Mouse (Mus musculus): Measurements from ENCODE around the gene Exoc4. TPM values are rescaled to one million over a fixed set of nuclear protein-coding genes. Genes with fewer than 3 reads are reported as not detected.

Exoc4 gene
- total RNA-seq, 2 experiments from 2014 or later = 83.9 to 90.8 TPM

DNA sequence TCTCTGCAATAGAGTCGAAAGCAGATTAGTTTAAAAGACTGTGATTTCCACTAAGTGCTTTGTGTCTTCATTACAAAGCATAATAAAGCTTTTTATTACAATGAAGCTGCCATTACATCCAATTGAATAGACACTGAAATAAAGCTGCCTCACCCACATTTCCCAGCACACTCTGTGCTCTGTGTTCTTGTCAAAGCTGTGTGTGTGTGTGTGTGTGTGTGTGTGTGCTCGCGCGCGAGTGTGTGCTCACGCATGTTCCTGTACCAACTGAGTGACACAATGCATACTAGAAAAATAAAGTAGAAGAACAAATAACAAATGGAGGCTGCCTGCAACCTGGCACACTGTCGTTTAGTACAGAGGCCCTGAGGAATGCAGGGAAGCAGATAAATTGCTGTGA, 706.6 kb downstream of the Exoc4 start:
- DNase-seq = no peak

DNA sequence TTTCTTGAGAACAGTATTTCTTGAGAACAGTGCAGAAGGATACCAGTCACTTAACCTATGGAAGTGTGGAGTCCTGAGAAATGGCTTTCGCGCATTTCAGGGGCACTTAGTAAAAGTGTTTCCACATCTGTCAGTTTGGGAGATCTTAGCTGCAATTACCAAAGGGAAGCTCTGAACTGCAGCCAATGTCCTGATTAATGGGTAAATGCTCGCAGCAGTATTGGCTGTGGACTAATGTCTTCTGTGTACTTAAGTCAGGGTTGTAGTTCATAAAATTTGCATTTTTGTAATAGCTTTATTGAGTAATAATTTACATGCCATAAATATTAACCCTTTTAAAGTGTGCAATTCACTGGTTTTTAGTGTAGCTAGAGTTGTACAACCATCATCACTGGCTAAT, 709.4 kb downstream of the Exoc4 start:
- DNase-seq = no peak

DNA sequence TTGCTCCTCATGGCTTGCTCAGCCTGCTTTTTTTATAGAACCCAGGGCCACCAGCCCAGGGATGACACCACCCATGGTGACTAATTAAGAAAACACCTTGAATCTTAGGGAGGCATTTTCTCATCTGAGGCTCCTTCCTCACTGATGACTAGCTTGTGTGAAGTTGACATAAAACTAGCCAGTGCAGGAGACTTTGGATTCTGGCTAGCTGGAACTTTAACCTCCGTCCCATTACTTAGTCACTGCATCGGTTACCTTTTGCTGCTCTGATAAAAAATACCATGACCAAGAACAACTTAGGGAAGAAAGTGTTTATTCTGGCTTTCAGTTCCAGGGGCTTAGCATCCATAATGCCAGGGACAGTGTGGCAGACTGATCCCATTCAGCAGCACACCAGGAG, 711.9 kb downstream of the Exoc4 start:
- no peak for DNase-seq

DNA sequence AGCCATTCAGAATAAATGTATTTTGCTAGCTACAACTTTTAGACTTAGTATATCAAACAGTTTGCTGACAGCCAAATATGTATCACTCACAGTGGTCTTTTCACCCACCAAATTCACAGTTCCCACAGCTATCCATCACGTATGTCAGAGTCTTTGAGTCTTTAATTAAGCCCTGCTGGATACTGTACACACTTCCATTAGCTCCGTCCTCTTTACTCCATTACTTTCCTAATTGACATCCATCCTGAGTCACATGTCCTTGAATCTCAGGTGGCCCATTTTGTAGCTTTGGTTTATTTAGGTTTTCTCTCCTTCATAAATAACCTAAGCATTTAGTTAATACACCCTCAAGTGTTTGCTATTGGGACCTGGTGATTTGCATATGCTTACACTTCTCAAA, 714.2 kb downstream of the Exoc4 start:
- no peak for DNase-seq

DNA sequence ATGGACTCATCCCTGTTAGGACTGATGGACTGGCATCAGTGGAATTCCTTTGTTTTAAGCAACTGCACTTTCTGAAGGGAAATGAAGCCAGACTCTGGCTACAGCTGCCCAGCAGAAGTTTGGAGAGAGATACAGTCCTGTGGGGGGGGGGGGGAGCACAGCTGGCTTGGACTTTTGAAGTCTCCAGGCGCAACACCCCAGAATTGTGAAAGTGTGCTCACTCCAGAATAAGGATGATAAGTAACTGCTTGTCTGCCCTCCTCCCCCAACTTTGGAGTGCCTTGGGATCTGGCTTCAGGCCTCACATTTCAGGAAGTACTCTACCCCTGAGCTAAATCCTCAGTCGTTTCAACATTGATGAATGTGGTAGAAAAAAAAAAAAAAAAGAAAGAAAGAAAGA, 716.7 kb downstream of the Exoc4 start:
- no peak for DNase-seq

DNA sequence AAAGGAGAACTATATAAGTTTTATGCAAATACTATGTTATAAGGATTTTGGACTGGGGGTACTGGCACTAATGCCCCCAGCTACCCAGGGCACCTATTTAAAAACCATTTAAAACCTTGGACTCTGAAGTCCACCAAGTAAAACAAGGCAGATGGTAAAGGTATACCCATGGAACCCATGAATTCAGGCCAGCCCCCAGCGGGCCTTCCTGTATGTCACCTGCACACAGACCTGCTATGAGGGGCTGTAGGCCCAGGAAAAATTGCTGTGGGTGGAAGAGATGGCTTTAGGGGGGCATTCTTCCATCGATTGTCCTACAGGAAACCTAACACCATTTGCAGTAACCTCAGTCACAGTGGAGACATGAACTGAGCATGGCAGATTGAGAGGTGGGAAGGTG, 719.9 kb downstream of the Exoc4 start:
- no peak for DNase-seq

DNA sequence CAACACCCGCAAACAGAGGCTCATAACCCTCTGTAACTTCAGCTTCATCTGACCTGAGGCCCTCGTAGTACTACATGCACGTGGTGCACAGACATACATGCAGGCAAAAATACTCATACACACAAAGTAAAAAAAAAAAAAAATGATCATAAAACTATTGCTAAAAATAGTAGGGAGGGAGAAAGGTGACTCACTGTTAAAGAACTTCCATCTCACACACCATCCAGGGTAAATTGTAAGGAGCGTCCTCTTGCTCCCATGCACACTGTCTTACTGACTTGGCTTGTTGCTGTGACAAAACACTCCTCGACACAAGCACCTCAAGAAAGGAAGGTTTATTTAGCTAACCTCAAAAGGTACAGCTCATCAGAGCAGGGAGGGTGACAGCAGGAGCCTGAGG, 723.9 kb downstream of the Exoc4 start:
- no peak for DNase-seq

DNA sequence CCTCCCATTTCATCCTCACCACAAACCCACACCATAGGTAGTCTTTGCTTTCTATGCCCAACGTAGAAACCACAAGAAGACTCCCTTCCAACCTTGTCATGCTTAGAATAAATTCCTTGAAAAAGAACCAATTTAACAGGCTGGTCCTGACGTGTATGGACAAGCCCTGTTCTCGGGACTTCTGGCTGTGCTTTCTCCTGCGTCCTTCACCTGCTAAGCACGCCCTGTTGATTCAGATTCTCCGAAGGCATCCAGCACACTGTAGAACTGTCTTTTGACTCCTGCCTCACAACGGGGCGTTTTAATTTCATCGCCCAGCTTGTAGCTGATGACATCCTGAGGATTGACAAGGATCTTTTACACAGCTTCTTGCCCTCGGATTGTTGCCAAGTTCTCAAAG, 727.7 kb downstream of the Exoc4 start:
- DNase-seq = no peak

DNA sequence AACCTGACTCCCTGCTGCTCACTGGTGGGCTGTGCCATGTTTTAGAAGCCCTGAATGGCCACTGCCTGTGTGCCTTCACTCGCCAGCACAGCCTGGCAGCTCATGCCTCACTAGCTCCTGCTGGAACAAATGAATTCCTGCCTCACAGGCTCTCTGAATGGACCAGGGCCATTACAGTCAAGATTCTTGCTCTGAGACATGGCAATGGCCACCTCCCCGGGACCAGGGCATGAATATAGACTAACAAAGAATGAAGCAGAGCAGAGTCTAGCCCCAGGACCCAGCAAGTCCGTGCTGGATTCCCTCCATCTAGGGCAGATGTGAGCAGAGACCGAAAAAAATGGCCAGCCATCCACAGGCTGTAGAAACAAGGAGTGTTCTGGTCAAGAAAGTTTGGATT, 728.6 kb downstream of the Exoc4 start:
- DNase-seq = no peak

DNA sequence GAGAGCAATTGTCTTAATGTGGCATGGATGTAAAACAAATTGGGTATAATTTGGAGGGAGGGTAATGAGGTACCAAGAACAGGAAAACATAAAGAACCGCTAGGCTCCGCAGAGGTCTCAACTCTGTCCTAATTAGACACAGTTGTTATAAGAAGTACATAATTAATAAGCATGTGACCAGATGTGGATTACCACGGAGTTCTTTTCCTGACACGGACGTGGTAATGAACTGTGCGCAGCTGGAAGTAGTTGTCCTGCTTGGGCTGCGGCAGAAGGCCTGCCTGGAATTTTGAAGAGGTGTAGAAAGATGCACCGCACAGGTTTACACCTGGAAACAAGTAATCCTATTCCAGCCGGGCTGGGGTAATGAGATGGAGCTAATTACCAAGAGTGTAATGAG, 729.0 kb downstream of the Exoc4 start:
- DNase-seq = no peak

DNA sequence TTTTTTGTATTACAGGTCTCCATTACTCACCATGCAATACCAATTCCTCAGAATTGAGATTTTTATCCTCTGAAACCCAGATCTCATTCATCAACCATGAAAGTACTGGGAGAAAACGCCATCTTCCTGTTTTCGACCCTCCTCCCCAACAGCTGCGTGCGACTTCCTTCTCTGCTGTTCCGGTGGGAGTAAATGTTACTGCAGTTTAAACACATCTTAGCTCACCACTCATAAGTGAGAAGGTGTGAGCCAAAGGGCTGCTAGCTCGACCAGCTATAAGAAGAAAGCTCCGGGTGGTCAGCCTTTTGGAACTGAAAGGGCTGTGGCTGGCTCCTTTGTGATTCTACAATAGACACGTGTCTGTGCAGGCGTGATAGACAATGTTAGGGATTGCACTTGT, 733.8 kb downstream of the Exoc4 start:
- DNase-seq = no peak

DNA sequence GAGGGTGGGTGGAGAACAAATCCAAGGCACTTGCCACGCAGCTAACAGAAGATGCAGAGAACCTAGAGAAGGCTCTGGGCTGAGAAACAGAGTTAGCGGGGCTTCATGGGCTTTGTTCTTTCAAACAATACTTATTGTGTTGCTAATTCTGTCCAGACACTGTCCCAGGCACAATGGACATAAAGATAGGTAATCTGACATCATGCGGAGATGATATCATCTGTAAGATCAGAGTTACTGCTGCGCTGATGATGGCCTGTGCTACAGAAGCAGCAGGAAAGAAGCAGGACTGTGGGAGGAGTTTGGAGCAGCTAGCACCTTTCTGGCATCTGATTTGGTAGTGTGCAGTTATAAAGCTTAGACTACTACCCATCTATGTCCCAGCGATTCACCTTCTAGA, 738.2 kb downstream of the Exoc4 start:
- DNase-seq = no peak

DNA sequence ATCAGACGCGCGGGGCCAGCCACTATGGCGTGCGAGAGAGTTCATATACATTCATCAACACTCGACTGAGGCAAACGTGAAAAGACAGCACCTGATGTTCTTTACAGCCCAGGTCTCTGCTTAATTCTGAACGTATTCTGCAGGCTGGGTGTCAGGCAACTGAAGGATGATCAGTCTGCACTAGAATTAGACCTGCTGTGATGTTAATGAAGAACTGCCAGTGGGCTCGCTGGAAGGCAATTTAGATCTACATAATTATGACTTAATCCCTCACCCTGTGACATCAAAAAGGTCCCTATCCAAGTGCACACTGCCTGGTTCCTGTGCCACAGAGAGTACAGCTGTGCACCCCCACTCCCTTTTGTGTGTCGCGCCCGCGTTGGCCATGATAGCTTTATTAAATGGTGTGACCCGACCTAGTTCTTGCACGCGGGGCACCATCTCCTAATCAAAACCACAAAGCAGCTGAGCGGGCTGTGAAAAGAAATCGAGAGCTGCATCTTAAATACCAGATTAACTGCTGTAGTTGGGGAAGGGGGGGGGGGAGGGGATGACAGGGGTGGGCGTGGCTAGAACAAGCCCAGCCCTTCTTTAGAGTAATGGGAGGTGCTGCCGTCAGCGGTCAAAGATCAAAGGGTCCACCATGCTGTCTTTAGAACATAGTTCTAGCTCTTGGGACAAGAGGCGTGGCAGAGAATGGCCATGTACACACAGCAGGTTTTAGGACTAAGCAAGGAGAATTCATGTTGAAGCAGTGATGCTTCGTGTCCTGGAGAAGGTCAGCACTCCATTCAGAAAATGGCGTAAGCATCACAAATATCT, 743.5 kb downstream of the Exoc4 start:
- no peak for DNase-seq

DNA sequence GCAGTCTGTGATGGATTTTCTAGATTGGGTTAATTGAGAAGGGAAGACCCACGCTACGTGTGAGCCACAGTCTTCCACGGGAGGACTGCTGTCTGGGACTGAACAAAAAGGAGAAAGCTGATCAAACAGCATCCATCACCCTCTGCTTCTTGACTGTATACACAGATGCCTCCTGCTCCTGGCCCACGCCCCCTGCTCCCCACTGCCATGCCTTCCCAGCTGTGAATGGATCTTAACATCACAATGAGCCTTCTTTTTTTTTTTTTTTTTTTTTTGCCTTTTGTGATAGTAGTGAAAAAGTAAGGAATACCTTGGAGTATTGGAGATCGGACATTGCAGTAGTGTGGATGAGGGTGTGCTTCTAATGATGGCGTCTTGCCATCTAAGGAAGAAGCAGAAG, 745.0 kb downstream of the Exoc4 start:
- DNase-seq = no peak

DNA sequence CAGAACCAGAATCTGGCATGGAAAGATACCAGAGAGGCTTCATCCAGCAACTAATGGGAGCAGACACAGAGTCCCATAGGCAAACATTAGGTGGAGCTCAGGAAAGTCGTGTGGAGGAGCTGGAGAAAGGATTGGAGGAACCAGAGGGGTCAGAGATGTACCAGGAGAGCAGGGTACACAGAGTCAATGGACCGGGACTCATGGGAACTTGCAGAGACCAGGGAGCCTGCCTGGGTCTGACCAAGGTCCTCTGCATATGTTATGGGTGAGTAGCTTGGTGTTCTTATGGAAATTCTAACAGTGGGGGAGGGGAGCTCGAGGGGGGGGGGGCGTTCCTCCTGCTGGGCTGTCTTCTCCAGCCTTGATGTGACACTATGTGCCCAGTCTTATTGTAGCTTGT, 749.7 kb downstream of the Exoc4 start:
- no peak for DNase-seq

DNA sequence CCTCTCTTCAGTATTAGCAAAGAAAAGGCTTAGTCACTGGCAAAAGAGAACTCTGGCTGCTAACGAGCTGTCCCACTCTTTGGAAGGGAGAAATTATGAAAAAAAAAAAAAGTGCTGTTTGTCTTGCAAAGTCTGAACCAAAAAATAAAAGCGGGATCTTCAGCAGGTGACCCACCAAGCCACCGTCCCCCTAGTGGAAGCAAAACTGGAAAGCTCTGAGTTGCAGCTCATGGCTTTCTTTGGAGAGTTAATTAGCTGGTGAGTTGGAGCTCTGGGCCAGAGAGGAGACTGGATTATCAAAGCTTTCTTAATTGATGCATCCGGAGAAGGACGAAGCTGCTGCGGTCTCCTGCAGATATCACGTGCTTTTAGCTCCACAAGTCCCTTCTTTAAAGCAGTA, 750.6 kb downstream of the Exoc4 start:
- DNase-seq = no peak

DNA sequence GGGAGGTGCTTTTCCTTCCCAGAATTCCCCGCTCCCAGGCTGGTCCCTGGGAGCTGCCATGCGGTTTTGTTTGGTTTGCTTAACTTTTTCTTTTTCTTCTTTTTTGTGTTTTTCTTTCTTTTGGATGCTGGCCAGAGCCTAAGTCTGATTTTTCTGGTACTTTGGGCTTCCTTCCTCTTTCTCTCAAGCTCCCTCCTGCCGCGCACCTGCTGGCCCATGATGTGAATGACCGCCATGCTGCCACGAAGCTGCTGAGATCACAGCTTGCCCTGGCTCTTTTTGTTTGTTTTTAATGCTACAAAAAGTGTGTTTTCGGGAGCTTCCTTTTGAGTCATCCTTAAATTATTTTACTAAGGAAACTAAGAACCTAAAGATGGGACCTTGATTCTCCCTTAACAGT, 751.8 kb downstream of the Exoc4 start:
- DNase-seq = no peak

DNA sequence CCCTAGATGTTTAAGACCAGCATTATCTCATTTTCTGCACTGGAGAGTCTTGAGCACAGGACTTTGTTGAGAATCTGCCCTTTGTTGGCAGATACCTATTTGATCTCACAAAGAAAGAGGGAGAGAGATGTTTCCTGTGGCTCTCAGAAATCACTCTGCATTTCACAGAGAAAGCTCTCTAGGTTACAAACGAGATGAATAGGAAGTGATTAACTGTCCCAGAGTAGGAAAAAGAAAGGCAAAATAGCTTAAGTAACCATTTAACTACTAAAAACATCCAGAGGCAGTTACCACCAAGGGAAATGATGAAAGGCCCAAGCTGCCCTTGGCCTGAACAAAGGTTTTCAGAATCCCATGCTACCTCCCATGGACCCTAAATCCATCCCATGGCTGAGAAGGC, 754.1 kb downstream of the Exoc4 start:
- DNase-seq = no peak

DNA sequence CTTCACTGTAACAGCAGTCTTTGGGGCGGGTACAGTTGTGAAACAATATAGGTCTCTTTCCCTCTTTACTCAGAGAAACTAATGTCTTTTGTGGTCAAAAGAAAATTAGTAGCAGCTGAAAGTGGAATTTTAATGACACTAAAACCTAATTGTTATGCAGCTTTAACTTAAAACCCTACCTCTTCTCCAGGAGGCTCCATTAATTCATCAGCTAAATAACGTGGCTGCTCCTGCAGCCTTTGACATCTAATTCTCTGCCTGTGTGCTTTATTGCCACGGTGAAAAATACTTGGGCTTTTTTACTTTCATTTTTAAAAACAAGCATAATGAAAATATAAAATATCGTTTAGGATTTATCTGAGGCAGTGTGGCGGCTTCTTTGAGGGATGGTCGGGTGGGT, 764.6 kb downstream of the Exoc4 start:
- no peak for DNase-seq

Other genes with a start within 250 kb of the Exoc4 start
- 100 to 1,000 TPM in 1 of 2 experiments, 10 to 100 TPM in 1; 90.7 to 104 TPM for gene Chchd3, start 188.8 kb upstream of the Exoc4 start, total RNA-seq (2021)